Mouse (Mus musculus) kidney, embryonic 16.5 days (tissue): ENCODE results near the gene Lrtm2. TPM values are rescaled to one million over a fixed set of nuclear protein-coding genes. Genes with fewer than 3 reads are reported as not detected.
A peak's percentile ranks its signal among the peaks of the same experiment; 100 is the strongest.

Source experiments
- ATAC-seq: fragments of 200-750 bp; cut with Nextera tagmentation; 2 replicates; pipeline ENCODE4 v1.8.0; 2017; ENCODE audit warnings: moderate TSS enrichment; ENCODE audit not compliant: low FRiP score, low TSS enrichment
- H3K27ac ChIP-seq: fragments of 300-500 bp; sonication (generic); 2 replicates; pipeline ENCODE4 v1.5.1; 2014; ENCODE audit warnings: low read length
- H3K27me3 ChIP-seq: fragments of 300-500 bp; sonication (generic); 2 replicates; pipeline ENCODE4 v1.6.1; 2014; ENCODE audit warnings: low read length, control low read depth, mixed read lengths; ENCODE audit not compliant: insufficient read depth
- H3K36me3 ChIP-seq: fragments of 300-500 bp; sonication (generic); 2 replicates; pipeline ENCODE4 v1.6.1; 2014; ENCODE audit warnings: low read length, control low read depth, mixed read lengths; ENCODE audit not compliant: insufficient read depth
- H3K4me1 ChIP-seq: fragments of 300-500 bp; sonication (generic); 2 replicates; pipeline ENCODE4 v1.6.1; 2014; ENCODE audit warnings: low read length, control low read depth, mixed read lengths; ENCODE audit not compliant: insufficient read depth
- H3K4me2 ChIP-seq: fragments of 300-500 bp; sonication (generic); replicated peaks from 2 replicates; pipeline ENCODE4 v1.6.1; 2014; ENCODE audit warnings: low read depth, low read length
- H3K4me3 ChIP-seq: fragments of 300-500 bp; sonication (generic); 2 replicates; pipeline ENCODE4 v1.5.1; 2014; ENCODE audit warnings: mild to moderate bottlenecking, low read length
- H3K9ac ChIP-seq: fragments of 300-500 bp; sonication (generic); replicated peaks from 2 replicates; pipeline ENCODE4 v1.6.1; 2014; ENCODE audit warnings: low read length
- H3K9me3 ChIP-seq: fragments of 300-500 bp; sonication (generic); 2 replicates; pipeline ENCODE4 v1.6.1; 2016; ENCODE audit warnings: low read length, control low read depth
- WGBS: fragments of 180-500 bp; shearing (Covaris S2); extraction: QIAGEN DNeasy Blood & Tissue Kit; methylation state at CpG from one replicate; pipeline ENCODE4 v1.1.7; 2014; 5-methylcytosine and 5-hydroxymethylcytosine counted together
- polyA plus RNA-seq: library from polyadenylated mRNA; unstranded; fragments of >200 nt; fragmentation: Nextera tagmentation; extraction: Ambion mirVana; gene quantifications from 2 replicates; pipeline ENCODE4 v1.2.1, GENCODE M21; 2015

Gene Lrtm2
- polyA plus RNA-seq, 1 experiment from 2014 or later: 0.49 TPM

- Histone ChIP-seq H3K9ac (no peak overlapping the region), H3K36me3 (no peaks in the 10 kb centered on the region), H3K4me1 (peaks cover 19% of the 10 kb centered on the region), H3K27ac (no peak overlapping the region), H3K27me3 (peaks cover 40% of the 10 kb centered on the region), H3K4me3 (no peak overlapping the region), H3K4me2 (no peak overlapping the region), H3K9me3 (no peaks in the 10 kb centered on the region)
- 67% methylated on average over 6 of the region's 6 CpGs for WGBS
- ATAC-seq: no peak
Measured at GRCm38 (mm10) chr6:119325978-119326377, 4.6 kb downstream of the Lrtm2 start.

- Histone ChIP-seq H3K4me1 (peaks cover 9% of the 10 kb centered on the region; the same call in 1 of the 2 replicates), H3K27me3 (peaks cover 28% of the 10 kb centered on the region), H3K4me3 (no peak overlapping the region), H3K9ac (no peak overlapping the region), H3K4me2 (no peak overlapping the region), H3K27ac (no peak overlapping the region), H3K9me3 (no peaks in the 10 kb centered on the region), H3K36me3 (no peaks in the 10 kb centered on the region)
- ATAC-seq: no peak
- 58% methylated on average over 10 of the region's 10 CpGs for WGBS
Measured at GRCm38 (mm10) chr6:119324776-119325175, 5.8 kb downstream of the Lrtm2 start.

- WGBS: 64% methylated on average over 7 of the region's 7 CpGs
Measured at GRCm38 (mm10) chr6:119321752-119322151, 8.8 kb downstream of the Lrtm2 start.

GRCm38 (mm10) chr6:119320481-119320880 is 10.1 kb downstream of the Lrtm2 start:
- H3K4me2 ChIP-seq: no peak overlapping the region
- no peak overlapping the region for H3K27ac ChIP-seq
- no peaks in the 10 kb centered on the region for H3K9me3 ChIP-seq
- H3K4me3 ChIP-seq: no peak overlapping the region
- no peaks in the 10 kb centered on the region for H3K4me1 ChIP-seq
- 0 out of 2 replicates have a peak, but pooled peaks cover 3% of the 10 kb centered on the region for H3K27me3 ChIP-seq
- no peak for ATAC-seq
- WGBS: 26% methylated on average over 16 of the region's 16 CpGs
- H3K36me3 ChIP-seq: no peaks in the 10 kb centered on the region
- no peak overlapping the region for H3K9ac ChIP-seq

More at GRCm38 (mm10) chr6:119321752-119322151, 8.8 kb downstream of the Lrtm2 start:
- Histone ChIP-seq H3K4me2 (no peak overlapping the region), H3K27me3 (0 out of 2 replicates have a peak, but pooled peaks cover 3% of the 10 kb centered on the region), H3K4me3 (no peak overlapping the region), H3K36me3 (no peaks in the 10 kb centered on the region), H3K4me1 (no peaks in the 10 kb centered on the region), H3K27ac (no peak overlapping the region), H3K9me3 (no peaks in the 10 kb centered on the region), H3K9ac (no peak overlapping the region)
- no peak for ATAC-seq

GRCm38 (mm10) chr6:119319358-119319757 is 11.2 kb downstream of the Lrtm2 start:
- no peak for ATAC-seq
- no peak overlapping the region for H3K4me2 ChIP-seq
- no peaks in the 10 kb centered on the region for H3K36me3 ChIP-seq
- no peaks in the 10 kb centered on the region for H3K4me1 ChIP-seq
- 91% methylated on average over 2 of the region's 2 CpGs for WGBS
- H3K27me3 ChIP-seq: 0 out of 2 replicates have a peak, but pooled peaks cover 3% of the 10 kb centered on the region
- H3K4me3 ChIP-seq: no peak overlapping the region
- no peak overlapping the region for H3K27ac ChIP-seq
- H3K9ac ChIP-seq: no peak overlapping the region
- no peaks in the 10 kb centered on the region for H3K9me3 ChIP-seq

- Histone ChIP-seq H3K27ac (no peak overlapping the region), H3K36me3 (no peaks in the 10 kb centered on the region), H3K4me1 (no peaks in the 10 kb centered on the region), H3K27me3 (0 out of 2 replicates have a peak, but pooled peaks cover 3% of the 10 kb centered on the region), H3K4me3 (no peak overlapping the region), H3K4me2 (no peak overlapping the region), H3K9me3 (no peaks in the 10 kb centered on the region), H3K9ac (no peak overlapping the region)
- no peak for ATAC-seq
- WGBS: 78% methylated on average over 9 of the region's 9 CpGs
Measured at GRCm38 (mm10) chr6:119318732-119319131, 11.8 kb downstream of the Lrtm2 start.

GRCm38 (mm10) chr6:119314751-119315476 is 15.7 kb downstream of the Lrtm2 start:
- H3K9ac ChIP-seq: no peak overlapping the region
- ATAC-seq: no peak
- H3K27me3 ChIP-seq: no peaks in the 10 kb centered on the region
- no peak overlapping the region for H3K4me2 ChIP-seq
- H3K27ac ChIP-seq: no peak overlapping the region
- H3K36me3 ChIP-seq: no peaks in the 10 kb centered on the region
- WGBS: 43% methylated on average over 7 of the region's 7 CpGs
- H3K4me1 ChIP-seq: peaks cover 4% of the 10 kb centered on the region; the same call in 1 of the 2 replicates
- no peaks in the 10 kb centered on the region for H3K9me3 ChIP-seq
- H3K4me3 ChIP-seq: no peak overlapping the region

GRCm38 (mm10) chr6:119313588-119314375 is 16.8 kb downstream of the Lrtm2 start:
- no peak overlapping the region for H3K9ac ChIP-seq
- no peaks in the 10 kb centered on the region for H3K27me3 ChIP-seq
- H3K4me3 ChIP-seq: no peak overlapping the region
- no peak overlapping the region for H3K4me2 ChIP-seq
- no peaks in the 10 kb centered on the region for H3K36me3 ChIP-seq
- no peaks in the 10 kb centered on the region for H3K9me3 ChIP-seq
- ATAC-seq: peak; percentile 62; the same call in 1 of the 2 replicates
- H3K4me1 ChIP-seq: peaks cover 4% of the 10 kb centered on the region; the same call in 1 of the 2 replicates
- WGBS: 56% methylated on average over 14 of the region's 14 CpGs
- H3K27ac ChIP-seq: no peak overlapping the region

GRCm38 (mm10) chr6:119313096-119313495 is 17.5 kb downstream of the Lrtm2 start:
- Histone ChIP-seq H3K27me3 (no peaks in the 10 kb centered on the region), H3K27ac (no peak overlapping the region), H3K4me2 (no peak overlapping the region), H3K4me3 (no peak overlapping the region), H3K9me3 (no peaks in the 10 kb centered on the region), H3K4me1 (peaks cover 4% of the 10 kb centered on the region; the same call in 1 of the 2 replicates), H3K9ac (no peak overlapping the region), H3K36me3 (no peaks in the 10 kb centered on the region)
- ATAC-seq: no peak
- 64% methylated on average over 3 of the region's 3 CpGs for WGBS
